Mouse (Mus musculus) gonadal fat pad, adult 2 months (tissue): Measurements from ENCODE around the gene Eif4g1. TPM values are rescaled to one million over a fixed set of nuclear protein-coding genes. Genes with fewer than 3 reads are reported as not detected.

Source experiments
- DNase-seq: peaks from one replicate; pipeline ENCODE4 v3.0.0-alpha.2; 2012; ENCODE audit warnings: low read depth
- polyA plus RNA-seq: library from polyadenylated mRNA; depleted of rRNA; stranded (reverse); fragments of >200 nt; gene quantifications from 2 replicates; pipeline ENCODE4 v1.2.3, GENCODE M21; 2012

The Eif4g1 gene
- polyA plus RNA-seq, 1 experiment: 402 TPM

- no peak for DNase-seq
Observed at GRCm38 (mm10) chr16:20672965-20673705, 5.0 kb downstream of the Eif4g1 start.

DNA sequence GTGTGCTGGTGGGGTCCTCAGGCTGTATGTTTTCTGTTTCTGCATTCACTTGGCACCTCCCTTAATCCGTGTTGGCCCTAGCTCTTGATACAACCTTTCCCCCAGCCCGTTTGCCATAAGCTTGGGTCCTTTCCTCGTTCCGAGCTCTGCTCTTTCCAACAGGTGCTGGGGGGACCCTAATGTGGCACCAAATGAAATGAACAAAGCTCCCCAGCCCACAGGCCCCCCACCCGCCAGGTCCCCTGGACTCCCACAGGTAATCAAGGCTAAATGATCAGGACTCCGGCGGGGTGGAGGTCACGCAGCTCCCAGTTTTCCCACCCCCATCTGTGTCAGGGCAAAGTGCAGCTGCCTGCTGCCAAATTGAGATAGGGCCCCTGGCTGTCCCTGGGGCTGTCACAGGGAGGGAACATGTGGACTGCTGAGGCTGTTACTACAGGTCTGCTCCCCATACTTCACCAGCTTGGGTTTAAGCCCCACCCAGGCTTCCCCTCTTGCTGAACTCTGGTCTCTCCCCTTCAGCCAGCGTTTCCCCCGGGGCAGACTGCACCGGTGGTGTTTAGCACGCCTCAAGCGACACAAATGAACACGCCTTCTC is 5.7 kb downstream of the Eif4g1 start:
- DNase-seq: no peak

GRCm38 (mm10) chr16:20675213-20675612 is 7.1 kb downstream of the Eif4g1 start:
- no peak for DNase-seq

GRCm38 (mm10) chr16:20676702-20677101 is 8.6 kb downstream of the Eif4g1 start:
- DNase-seq: no peak

DNA sequence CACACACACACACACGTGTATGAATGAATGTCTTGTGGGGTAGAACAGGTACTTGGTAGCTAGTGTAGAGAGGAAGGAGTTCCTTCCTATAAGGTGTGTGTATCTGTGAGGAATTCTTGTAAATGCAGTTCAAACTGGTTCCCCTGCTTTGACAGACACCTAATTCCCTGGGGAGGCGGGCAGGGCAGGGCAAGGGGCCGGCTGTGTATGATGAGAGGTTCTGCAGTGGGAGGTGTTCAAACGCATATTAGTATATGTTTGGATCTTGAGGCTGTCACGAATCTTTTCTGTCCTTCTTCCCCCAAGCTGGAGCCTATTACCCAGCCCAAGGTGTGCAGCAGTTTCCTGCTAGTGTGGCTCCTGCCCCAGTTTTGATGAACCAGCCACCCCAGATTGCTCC is 9.3 kb downstream of the Eif4g1 start:
- DNase-seq: no peak

- DNase-seq: peak; percentile 56
Observed at GRCm38 (mm10) chr16:20677974-20678675, 10.0 kb downstream of the Eif4g1 start.

GRCm38 (mm10) chr16:20690774-20691173 is 22.7 kb downstream of the Eif4g1 start:
- DNase-seq: no peak

DNA sequence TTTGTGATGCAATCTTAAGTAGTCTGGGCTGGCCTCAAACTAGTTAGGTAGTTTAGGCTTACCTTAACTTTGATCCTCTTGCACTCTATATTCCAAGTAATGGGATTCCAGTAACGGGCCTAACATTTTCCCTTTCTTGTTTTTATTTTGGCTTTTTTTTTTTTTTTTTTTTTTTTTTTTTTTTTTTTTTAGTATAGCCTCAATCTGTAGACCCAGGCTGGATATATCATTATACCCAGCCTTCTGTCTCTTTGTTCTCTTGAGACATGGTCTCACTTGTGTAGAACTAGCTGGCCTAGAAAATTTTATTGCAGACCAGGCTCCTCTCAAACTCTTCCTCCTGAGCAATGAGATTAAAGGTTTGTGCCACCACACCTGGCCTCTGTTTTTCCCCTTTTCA is 23.5 kb downstream of the Eif4g1 start:
- DNase-seq: no peak

DNA sequence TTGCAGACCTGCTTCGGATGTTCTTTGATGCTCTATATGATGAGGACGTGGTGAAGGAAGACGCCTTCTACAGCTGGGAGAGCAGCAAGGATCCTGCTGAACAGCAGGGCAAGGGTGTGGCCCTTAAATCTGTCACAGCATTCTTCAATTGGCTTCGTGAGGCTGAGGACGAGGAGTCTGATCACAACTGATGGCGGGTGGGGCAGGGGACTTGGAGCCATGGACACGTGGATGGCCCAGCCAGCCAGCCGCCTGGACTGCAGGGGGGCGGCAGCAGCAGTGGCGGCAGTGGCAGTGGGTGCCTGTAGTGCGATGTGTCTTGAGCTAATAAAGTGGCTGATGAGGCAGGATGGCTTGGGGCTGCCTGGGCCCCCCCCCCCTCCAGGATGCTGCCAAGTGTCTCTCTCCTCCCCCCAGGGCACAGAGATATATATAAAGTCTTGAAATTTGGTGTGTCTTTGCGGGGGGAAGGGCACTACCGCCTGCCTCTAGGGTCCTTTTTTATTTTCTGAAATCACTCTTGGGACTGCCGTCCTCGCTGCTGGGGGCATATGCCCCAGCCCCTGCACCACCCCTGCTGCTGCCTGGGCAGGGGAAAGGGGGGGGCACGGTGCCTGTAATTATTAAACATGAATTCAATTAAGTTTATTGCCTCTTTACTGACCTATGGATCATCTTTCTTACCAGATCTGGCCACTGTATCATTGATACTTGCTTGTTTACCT is 24.3 kb downstream of the Eif4g1 start:
- no peak for DNase-seq

- no peak for DNase-seq
Observed at GRCm38 (mm10) chr16:20693111-20693701, 25.1 kb downstream of the Eif4g1 start, which contains the start of gene Fam131a. Fam131a (plus strand) TSS chr16:20693241.

DNA sequence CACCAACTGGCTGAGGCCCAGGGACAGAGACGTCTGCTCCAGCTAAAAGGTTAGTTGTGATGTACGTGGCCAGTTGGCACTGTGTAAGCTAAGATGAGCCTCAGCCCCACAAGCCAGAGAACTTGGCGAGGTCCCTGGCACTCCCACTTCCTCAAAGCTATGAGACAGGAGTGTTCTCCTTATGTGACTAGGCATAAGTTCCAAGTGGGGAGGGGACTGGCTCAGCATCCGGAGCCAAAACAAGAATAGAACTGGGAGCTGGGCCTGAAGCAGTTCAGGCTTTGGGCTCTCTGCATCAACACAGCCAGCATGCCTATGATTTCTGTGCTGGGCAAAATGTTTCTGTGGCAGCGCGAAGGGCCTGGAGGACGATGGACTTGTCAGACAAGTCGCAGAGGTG is 26.7 kb downstream of the Eif4g1 start:
- no peak for DNase-seq

GRCm38 (mm10) chr16:20695622-20696323 is 27.7 kb downstream of the Eif4g1 start:
- DNase-seq: no peak

GRCm38 (mm10) chr16:20699266-20699665 is 31.2 kb downstream of the Eif4g1 start:
- no peak for DNase-seq

DNA sequence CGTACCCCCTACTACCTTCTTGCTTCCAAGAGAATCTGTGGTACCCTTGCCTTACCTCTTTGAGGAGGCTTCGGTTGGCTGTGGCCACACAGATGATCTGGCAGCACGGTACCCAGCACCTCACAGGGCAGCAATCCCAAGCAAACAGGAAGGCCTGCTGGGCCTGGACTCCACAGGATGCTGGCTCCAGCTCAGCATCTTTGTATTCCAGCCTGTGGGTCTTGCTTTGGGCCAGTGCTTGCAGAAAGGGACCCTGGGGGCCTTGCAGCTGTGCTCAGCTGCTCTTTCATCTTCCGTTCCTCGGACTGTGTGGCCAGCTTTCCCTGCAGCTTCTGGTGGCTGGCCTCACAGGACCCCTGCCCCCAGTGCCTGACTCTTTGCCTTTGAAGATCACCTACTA is 31.9 kb downstream of the Eif4g1 start:
- no peak for DNase-seq

GRCm38 (mm10) chr16:20701316-20701715 is 33.2 kb downstream of the Eif4g1 start:
- no peak for DNase-seq

DNA sequence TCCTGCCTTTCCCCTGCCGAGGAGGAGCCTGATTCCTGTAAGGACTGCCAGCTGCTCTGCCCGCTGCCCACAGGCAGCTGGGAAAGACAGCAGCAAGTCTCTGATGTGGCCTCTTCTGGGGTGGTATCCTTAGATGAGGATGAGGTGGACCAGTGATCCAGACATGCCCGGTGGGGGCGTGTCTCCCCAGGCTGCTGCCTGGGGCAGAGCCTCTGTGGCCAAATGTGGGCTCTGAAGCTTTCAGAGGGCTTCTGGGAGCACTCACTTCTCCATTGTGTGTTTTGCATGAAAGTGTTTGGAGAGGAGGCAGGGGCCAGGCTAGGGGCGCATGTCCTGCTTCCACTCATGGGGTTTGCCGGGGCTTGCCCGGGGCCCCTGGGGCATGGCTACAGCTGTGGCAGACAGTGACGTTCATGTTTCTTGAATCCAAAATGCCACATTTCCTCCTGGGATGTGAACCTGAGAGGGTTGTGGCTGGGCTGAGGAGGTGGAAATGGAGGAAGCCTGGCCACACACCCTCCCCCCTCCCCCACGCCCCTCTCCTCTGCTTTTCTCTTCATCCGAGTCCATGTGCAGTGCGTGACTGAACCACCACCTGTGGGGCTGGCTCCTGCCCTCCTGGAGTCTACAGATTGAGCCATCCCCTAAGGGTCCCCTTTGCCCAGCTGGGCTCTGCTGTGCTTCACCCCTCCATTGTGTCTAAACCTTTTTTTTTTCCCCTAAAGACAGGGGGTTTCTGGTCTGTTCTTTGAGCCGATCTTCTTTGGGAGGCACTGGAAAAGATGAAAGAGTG is 33.8 kb downstream of the Eif4g1 start:
- DNase-seq: no peak

GRCm38 (mm10) chr16:20702522-20702893 is 34.4 kb downstream of the Eif4g1 start:
- no peak for DNase-seq

- no peak for DNase-seq
Observed at GRCm38 (mm10) chr16:20703071-20703470, 35.0 kb downstream of the Eif4g1 start.

- no peak for DNase-seq
Observed at GRCm38 (mm10) chr16:20703699-20704400, 35.7 kb downstream of the Eif4g1 start.

DNA sequence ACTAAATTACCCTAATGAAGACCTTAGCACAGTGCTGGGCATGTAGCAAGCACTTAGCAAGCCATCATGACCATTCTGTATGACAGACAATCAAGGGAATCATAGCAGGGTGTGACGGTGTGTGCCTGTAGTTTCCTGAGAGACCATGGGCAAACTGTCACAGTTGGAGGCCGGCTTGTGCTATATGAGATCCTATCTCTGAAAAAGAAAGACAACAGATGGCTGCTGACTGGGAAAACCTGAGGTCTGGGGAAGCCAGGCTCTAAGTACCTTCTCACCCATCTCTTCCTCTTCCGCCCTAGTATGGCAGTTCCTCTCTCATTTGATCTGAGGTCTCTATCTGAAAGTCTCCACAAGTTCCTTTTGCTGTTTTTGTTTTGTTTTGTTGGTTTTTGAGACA is 37.7 kb downstream of the Eif4g1 start:
- no peak for DNase-seq
